Mouse (Mus musculus) kidney, postnatal 36 days (tissue): ENCODE measurements at regions not wholly inside any gene's neighbourhood (a gene's known extent, or its start where the extent isn't known, plus 50 kb on each side); places are given as distances from the start of the nearest gene placed in this dataset.
A peak's percentile ranks its signal among the peaks of the same experiment; 100 is the strongest.

ENCODE experiments used
- DNase-seq, 2 experiments: peaks; one replicate each; pipeline ENCODE4 v3.0.0; 2021 to 2022; ENCODE audit warnings: mixed read lengths in 2 of 2

DNA sequence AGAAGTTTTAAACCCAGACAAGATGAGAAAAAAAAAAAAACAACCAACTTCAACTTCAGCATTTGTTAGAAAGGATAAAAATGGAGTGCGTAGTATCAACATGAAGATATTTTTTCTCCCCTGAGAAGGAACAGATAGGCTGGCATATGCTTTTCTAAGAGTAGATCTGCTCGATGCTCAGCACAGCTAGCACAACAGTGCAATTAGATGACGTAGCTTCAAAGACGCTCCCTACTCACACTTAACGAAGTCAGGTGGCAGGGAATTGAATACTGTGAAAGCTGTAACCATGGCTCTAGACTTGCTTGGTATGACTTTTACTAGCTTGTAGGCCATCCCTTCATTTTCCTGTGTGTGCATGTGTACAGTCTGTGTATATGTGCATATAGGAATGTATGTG is 299.5 kb downstream of the Tmem182 start:
- no peak for DNase-seq

DNA sequence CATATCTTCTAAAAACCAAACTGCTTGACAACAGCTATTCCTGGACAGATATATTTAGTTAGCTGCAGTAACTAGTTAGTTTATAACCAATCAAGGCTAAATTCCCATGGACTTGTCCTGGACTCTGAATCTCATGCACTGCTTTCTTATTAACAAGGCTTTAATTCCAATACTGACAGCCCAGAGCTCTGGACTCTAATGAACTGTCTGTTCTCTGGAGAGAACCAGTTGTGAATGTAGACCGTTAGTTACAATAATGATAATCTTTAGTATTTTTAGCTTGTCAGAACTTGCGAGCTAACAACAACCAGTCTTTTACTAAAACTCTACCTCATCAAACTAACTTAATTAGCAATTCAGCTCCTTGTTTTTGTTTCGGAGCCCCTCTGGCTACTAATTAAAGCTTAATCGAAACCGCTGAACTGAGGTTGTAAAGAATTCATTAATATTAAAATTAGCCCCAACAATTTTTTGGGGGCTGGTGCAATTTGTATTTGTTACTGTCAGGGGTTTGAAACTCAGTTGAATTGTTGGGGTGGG is 316.3 kb downstream of the Tmem182 start:
- DNase-seq: no peak

DNA sequence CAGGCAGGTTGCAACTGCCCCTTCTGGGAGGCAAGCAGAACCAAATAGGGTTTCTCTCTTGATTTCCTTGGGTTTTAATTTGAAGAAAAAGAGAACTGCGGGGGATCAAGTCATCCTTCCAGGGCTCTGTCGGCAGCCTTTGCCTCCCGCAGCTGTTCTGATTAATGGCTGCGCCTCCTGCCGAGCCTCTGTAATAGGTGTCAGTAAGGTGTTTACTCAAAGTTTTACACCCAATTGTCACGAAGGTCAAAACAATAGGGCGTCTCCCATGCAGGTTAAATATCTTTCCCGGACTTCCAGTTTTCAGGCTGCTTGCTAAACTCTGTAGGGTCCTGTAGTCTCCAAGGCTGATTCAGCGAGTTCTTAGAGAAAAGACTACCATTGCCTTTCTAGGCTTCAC is 326.0 kb downstream of the Tmem182 start:
- DNase-seq: no peak

DNA sequence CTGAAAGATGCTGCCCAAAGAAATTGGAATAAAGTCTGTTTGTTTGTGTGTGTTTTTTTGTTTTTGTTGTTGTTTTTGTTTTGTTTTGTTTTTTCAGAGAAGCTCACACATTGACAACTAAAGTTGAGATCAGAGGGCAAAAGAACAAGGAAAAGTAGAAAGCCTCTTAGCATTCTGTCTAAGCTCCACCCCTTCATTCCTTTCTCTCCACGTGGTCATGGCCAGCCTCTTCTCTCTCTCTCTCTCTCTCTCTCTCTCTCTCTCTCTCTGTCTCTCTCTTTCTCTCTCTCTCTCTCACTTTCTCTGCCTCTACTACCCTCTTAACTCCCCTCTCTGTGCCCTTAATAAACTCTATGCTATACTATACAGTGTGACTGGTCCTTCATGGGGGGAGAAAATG is 327.7 kb downstream of the Tmem182 start:
- DNase-seq: no peak

DNA sequence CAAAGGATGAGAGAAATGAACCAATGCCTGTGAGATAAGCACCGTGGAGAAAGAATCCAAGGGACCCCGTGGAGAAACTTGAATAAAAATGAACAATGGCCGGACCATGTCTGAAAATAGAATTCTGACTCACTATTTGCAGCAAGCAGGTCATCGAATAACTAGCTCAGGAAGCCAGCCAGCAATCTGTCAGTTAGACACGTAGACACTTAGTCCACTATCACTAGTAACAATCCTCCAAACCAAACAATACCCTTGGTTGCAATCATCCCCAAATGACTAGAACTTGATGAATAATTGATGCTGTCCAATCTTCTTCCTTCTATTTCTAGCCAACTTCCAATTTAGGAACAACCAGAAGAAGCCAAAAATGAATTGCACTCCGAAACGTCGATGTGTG is 328.5 kb downstream of the Tmem182 start:
- DNase-seq: no peak

DNA sequence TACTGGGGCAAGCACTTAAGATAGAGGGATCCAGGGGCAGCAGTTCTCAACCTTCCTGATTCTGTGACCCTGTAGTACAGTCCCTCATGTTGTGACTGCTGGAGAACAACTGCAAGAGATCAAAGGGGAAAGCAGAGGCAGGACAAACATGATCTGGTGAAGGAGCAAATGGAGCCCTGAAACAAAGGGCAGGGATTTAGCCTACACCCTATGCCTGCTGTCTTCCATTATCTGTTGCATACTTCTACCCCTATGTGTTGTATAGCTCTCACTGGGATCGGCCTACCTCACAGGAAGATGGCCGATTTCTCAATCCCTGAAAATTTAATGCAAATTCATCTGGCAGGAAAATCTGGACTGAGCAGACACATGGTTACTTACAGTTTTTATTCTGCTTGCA is 334.3 kb downstream of the Tmem182 start:
- no peak for DNase-seq

DNA sequence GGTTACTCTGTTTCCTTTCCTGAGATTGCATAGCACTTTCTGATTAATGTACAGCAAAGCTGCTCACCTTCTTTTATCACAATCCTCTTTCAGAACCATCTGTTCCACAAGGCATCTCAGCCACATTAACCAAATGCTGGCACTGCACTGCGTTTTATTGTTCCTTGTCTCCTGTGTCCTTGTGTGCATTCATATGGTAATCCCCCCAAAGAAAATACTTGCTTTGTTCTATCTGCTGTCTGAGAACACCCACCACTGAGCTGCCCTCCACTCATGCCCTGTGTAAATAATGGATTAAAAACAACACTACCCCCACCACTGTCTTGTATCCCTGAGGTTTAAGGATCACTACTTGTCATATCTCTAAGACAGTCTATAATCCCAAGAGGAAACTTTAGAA is 335.1 kb downstream of the Tmem182 start:
- DNase-seq: no peak

DNA sequence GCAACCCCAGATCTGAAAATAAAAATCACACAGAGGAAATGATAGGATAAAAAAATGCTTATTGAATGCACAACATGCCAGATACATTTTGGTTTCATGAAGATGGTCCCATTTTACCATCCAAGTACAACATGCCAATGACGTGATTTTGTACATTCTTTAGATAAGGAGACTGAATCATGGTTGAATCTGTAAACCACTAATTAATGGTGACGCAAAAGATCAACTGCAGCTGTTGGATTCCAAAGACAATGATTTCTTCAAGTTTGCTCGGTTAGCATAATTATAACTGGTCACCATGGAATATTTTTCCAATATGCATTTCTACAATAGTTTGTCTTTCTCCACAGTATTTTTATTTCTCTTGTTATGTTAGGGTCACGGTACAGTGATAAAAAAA is 336.6 kb downstream of the Tmem182 start:
- DNase-seq: no peak

DNA sequence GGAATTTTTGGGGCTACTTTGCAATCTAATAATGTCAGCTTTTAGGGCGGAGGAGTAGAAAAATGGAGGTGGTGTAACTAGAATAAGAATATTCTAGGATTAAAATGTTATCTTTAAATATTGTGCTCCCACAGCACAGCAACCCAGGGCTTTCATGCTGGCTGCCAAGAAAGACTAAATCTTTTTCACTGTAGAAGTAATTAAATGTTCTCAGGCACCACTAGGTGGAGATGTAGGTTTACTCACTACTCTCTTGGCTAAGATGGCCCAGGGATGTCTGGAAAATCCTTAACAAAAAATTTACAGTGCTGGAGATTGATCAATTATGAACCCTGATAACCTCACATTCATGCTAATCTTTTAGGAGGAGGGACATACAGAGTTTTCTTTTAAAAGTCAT is 347.1 kb downstream of the Tmem182 start:
- peak; percentile 6 to 30 for DNase-seq

DNA sequence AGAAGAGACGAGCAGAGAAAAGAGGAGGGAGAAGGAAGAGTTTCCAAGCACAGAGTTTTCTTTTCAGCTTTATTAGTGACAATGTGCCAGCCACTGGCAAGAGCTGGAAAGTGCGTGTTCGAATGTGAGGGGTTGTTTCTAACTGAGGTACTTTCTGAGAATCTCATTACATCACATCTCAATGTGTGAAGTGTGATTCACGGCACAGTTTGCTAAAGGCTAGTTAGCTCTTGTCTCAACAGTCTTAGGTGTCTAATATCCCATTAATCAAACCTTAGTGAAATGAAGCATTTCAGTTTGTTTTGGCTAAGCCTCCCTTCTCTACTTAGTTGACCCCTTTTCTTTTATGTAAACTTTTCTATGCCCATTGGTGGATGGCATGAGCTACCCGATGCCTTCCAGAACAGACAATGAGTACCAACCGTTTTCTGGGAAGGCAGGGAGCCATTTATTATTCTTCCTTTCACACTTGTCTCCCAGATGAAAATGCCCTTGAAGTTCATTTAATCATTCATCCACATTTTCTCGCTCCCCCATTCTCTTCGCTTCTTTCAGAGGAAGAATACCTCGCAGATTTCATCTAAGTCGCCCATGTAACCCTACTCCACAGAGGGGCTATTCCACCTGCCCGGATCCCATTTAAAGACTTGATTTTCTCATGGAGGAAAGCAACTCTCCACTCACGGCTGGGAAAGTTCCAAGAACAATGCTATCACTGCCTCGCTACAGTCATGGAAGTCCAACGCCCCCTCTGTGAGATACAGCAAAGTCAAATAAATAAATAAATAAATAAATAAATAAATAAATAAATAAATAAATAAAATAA is 348.0 kb downstream of the Tmem182 start:
- no peak for DNase-seq

DNA sequence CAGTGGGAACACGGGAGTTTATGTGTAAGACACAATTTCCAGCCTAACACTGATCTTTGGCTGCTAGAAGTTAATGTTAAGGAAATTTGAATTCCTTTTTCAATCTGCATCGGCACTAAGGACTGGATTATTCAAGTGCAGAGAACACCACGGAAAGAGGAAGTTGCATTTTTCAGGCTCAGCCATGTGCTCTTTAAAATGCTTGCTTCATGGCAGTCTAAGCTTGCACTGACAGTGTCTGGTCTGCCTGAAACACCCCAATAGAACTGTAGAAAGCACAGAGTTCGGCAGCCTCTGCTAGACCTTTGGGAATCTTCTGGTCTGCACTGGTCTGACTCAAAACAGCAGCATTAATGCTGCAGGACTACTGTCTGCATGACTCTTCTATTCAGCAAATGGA is 348.8 kb downstream of the Tmem182 start:
- DNase-seq: no peak

DNA sequence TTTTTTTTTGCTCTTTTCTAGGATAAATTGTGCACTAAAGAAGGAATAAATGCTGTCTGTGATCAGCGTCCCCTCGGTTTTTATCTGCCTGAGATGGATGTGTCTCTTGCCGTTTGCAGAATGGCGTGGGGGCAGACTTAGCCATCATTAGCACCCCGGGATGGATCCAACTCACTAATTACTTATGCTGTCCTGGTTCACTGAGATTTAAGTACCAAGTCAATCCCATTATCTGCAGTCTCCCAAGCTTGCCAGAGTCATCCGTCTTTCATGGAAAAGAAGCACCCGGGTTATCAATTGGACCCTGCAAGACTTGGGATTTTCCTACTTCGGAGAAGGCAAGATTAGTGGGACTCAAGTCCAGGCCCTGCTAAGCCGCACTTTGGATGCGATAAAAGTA is 351.5 kb downstream of the Tmem182 start:
- no peak for DNase-seq

DNA sequence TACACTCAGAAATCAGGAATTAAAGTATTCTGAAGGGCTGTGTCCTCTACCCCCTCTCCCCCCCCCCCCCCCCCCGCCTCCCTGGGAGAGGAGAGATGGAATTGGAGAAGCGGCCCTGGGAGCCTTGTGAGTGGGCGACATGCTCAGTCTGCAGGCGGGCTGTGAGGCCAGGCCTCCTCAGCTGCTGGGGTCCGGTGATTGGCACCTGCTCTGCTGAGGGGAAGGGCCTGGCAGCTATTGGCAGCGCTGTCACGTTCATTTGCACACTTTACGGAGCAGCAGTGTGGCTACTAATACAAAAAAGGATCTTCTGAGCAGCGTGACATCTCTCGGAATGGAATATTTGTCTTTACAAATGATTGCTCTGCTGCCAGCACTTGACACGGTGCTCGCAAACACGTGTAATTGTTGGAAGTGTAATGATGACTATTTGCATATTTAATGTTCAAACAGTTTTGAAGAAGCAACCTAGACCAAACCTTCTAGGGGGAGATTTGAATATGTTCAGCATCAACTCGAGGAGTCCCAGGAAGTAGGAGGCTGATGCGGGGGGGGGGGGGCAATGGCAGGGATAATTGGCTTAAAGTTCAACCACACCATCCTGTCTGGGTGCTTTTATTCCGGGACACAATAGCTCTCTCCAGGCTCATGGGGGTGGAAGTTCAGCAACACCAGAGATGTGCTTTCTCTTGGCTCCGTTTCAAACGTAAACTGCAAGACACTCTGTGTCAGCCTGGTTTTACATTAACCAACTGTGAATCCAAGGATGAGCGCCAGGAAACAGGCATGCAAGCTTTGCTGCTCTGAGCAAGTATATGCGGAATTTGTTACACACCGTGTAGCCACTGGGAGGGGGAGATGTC is 352.5 kb downstream of the Tmem182 start:
- peak; percentile 67 to 90 for DNase-seq

DNA sequence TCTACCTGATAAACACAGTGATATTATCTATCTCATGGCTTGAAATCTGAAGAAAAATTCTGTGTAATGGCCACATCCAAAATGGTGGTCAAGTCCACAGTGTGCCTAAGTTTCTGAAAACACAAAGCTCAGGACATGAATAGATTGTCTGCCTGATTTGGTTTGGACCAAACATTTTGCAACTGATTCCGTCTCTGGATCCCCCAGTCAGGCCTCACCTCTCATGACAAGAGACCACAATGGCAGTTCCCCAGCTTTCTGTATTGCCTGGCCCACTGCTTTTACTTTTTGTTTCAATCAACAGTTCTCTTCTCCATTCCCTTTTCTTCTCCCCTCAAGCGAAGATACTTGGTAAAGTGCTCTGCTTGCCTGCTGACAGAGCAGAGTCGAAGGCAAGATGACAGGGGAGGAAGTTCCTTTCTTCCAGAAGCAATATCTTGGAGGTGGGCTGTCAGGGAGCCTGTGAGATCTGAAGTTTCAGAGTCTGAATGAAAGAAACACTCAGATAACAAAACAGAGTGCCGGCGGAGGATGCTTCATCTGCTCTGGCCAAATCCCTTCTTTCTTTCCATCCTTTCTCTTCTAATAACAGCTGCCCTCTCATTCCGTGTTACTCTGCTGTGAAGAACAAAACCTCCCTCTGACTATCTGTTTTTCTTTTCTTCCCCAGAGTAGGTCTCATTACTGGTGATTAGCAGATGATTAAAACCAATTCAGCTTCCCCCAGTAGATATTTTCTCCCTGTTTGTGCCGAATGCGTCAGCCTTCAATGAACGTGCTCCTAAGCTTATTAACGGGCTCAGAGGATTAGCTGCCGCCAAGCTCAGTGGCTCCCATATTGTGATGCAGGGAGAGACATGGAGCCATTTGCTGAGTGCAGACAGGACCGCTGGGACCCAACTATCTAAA is 360.7 kb downstream of the Tmem182 start:
- no peak for DNase-seq

DNA sequence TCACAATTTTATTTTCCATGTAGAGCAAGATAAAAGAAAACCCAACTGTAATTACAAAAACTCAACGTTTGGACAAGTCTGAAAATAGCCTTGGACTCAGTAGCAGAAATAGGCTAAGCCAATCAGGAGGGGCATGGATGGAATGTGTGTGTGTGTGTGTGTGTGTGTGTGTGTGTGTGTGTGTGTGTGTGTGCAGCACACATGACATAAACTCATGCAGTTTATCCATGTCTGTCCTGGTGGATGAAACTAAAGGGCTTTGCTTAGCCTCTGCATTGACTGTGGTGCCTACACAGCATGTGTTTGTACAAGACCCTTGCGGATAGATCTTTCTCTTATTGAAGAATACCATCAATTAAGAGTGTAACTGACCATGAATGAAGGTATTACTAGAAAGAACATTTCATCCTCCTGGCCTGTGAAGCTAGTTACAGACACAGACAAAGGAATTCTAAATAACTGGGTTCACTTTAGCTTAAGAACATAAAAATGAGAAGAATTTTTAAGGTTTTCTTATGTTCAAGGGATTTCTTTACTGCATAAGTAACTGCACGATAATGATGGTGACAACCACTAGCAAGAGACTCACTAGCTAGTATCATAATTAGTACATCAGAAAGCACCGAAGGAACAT is 361.5 kb downstream of the Tmem182 start:
- no peak for DNase-seq

DNA sequence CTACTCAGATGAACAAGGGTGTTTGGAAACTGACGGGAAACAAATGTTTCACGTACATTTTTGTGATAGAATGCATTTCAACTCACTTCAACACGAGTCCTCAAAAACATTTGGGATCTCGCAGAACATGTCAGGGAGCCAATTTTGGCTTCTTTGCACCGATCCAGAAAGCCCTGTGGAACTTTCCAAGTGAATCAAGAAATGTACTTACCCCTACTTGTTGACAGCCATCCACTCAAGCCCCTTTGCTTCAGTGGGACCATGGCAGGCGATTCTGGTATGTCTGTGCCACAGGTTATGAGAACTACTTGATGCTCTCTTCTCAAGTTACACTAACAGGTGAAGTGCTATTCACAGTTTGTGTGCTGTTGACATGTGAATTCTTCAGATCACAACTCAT is 381.6 kb downstream of the Tmem182 start:
- no peak for DNase-seq

DNA sequence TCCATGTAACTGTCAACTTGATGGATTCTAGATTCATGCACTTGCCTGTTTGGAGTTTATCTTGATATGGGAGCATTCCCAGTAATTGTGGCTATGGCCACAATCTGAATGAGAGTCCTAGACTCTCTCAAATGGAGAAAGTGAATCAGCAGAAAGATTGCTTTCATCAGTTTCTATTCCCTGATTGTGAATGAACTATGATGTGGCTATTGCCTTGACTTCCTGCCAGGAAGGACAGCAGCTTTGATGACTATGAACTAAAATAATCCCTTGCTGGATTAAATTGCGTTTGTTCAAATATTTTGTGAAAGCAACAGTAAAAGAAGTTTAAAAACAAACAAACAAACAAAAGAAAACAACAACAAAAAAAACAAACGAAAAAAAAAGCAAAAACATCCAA is 407.5 kb downstream of the Tmem182 start:
- DNase-seq: no peak

DNA sequence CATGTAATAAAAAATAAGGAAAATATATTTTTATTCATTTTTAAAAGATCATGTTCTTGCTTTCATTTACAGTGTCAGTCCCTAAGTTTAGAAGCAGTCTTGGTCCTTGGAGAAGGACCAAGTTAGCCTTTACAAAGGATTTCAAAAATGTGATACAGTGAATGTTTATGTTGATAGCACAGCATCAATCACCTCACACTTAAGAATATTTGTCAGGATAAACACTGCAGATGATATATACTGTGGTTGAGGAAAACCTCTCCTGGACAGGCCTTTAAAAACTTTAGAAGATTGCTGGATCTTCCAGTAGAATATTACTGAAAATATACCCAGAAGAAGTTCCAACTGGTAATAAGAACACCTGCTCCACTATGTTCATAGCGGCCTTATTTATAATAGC is 420.4 kb downstream of the Tmem182 start:
- DNase-seq: no peak

DNA sequence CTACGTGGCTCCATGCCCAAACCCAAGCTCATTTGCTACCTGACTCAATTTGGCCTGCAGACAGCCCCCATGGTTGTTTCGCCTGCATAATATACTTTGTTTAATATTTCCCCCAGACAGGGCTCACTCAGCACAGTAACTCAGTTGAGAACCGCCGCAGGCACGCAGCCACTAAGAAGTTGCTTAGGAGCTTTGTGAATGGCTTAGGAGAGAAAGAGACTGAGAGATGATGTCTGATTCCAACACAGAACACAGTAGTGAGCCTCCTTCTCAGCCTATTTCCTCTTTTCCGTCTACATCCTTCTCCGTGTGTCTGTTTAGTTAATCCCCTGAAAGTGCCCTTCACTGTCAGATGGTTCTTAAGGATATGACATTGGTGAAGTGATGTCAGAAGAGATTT is 429.9 kb downstream of the Tmem182 start:
- DNase-seq: no peak

DNA sequence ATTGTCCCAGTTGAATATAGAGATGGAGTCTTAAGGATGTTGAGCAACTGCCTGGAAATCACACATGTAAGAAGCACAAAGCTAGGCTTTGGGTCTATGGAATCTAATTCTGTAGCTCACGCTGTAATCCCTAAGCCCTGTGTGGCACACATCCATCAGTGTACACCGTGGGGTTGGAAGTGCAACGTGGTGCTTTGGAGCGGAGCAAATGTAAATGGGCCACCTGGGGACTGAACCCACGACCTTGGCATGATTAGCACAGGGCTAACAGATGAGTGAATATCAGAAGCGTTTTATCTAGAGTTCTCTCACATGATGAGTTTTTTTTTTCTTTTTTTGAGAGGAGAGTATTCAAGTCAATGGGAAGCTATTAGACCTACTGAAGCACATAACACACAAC is 437.6 kb downstream of the Tmem182 start:
- DNase-seq: no peak

DNA sequence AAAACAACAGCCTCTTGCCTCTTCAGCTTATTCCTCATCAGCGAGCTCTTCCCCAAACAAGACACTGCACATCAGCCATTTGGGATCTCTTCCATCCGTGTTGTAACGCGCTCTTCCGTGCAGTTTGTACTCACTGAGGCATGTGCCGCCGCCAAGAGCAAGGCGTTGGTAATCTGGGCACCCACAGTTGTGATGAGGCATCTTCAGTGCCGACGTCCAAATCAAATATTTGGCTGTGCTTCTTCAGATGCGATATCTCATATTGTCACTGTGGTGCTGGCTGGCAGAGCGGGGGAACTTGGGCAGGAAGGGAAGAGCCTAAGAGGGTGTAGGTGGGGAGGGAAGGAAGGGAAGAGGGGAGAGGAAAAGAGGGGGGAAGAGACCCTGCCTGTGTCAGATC is 439.2 kb downstream of the Tmem182 start:
- no peak for DNase-seq

DNA sequence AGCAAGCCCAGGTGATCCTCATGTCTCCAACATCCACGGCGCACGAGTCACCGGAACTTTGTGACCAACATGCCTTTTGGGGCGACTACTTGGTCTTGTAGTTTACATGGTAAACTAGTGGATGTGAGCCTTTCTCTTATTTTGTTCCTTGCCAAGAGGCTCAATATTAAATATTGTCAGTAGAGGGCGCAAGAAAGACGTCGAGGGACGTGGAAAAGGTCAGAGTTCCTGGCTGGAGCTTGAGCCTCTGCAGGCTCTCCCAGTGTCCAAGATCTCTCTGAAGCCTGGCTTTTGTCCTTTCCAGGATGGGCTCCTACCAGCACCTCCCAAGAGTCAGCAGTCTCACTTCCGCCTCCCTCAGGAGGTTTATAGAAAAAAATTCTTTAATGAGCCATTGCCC is 458.8 kb downstream of the Tmem182 start:
- peak; percentile 18 to 21 for DNase-seq
